Mouse (Mus musculus) skeletal muscle tissue, adult 2 months (tissue): Measurements from ENCODE around the gene Rptor.

Experiments
- DNase-seq: peaks from one replicate; pipeline ENCODE4 v3.0.0-alpha.2; 2012; ENCODE audit warnings: low read depth, low spot score

Rptor gene

GRCm38 (mm10) chr11:119687966-119688365 is 85.3 kb downstream of the Rptor start:
- DNase-seq: no peak

GRCm38 (mm10) chr11:119689936-119690335 is 87.2 kb downstream of the Rptor start:
- no peak for DNase-seq

GRCm38 (mm10) chr11:119692196-119692910 is 89.6 kb downstream of the Rptor start:
- no peak for DNase-seq

- no peak for DNase-seq
Observed at GRCm38 (mm10) chr11:119692911-119693261, 90.2 kb downstream of the Rptor start.

- DNase-seq: no peak
Observed at GRCm38 (mm10) chr11:119694146-119694860, 91.6 kb downstream of the Rptor start.

GRCm38 (mm10) chr11:119696401-119696800 is 93.7 kb downstream of the Rptor start:
- no peak for DNase-seq

- DNase-seq: no peak
Observed at GRCm38 (mm10) chr11:119705381-119706066, 102.8 kb downstream of the Rptor start.

- DNase-seq: no peak
Observed at GRCm38 (mm10) chr11:119707259-119707658, 104.6 kb downstream of the Rptor start.

GRCm38 (mm10) chr11:119709239-119709638 is 106.5 kb downstream of the Rptor start:
- no peak for DNase-seq

- DNase-seq: no peak
Observed at GRCm38 (mm10) chr11:119710338-119710737, 107.6 kb downstream of the Rptor start.

GRCm38 (mm10) chr11:119710822-119711221 is 108.1 kb downstream of the Rptor start:
- DNase-seq: no peak

- DNase-seq: no peak
Observed at GRCm38 (mm10) chr11:119715437-119715836, 112.7 kb downstream of the Rptor start.

GRCm38 (mm10) chr11:119715841-119716596 is 113.3 kb downstream of the Rptor start:
- no peak for DNase-seq

- no peak for DNase-seq
Observed at GRCm38 (mm10) chr11:119718115-119718514, 115.4 kb downstream of the Rptor start.

- peak; percentile 47 for DNase-seq
Observed at GRCm38 (mm10) chr11:119720101-119721048, 117.7 kb downstream of the Rptor start.

- no peak for DNase-seq
Observed at GRCm38 (mm10) chr11:119724709-119725108, 122.0 kb downstream of the Rptor start.

GRCm38 (mm10) chr11:119731382-119731781 is 128.7 kb downstream of the Rptor start:
- DNase-seq: no peak

- no peak for DNase-seq
Observed at GRCm38 (mm10) chr11:119732362-119732761, 129.7 kb downstream of the Rptor start.

GRCm38 (mm10) chr11:119732961-119733656 is 130.4 kb downstream of the Rptor start:
- no peak for DNase-seq

- DNase-seq: peak; percentile 23
Observed at GRCm38 (mm10) chr11:119733657-119733990, 130.9 kb downstream of the Rptor start.
